Mouse (Mus musculus) MEL (cell line): Measurements from ENCODE around the gene Eif2ak4. TPM values are rescaled to one million over a fixed set of nuclear protein-coding genes. Genes with fewer than 3 reads are reported as not detected.

Experiments used
- DNase-seq: peaks from one replicate; pipeline ENCODE4 v3.0.0; 2011; ENCODE audit warnings: low read depth, low spot score
- H3K27ac ChIP-seq: 2 replicates; pipeline ENCODE4 v1.5.1; 2012; ENCODE audit warnings: low read depth, mild to moderate bottlenecking, control low read depth, low read length, moderate library complexity; ENCODE audit not compliant: control insufficient read depth
- H3K27me3 ChIP-seq, 2 experiments: fragments of 150-350 bp in 1 of 2; sonication (generic) in 1 of 2; 2 replicates each; pipeline ENCODE4 v1.6.1; 2012; ENCODE audit warnings: low read length in 2 of 2, mild to moderate bottlenecking in 2 of 2, improper control_type of control experiment in 1 of 2, moderate library complexity in 1 of 2; ENCODE audit not compliant: insufficient read depth in 2 of 2, control insufficient read depth in 1 of 2
- H3K36me3 ChIP-seq, 2 experiments: 2 replicates each; pipeline ENCODE4 v1.6.1; 2012 to 2014; ENCODE audit warnings: low read length in 2 of 2, improper control_type of control experiment in 1 of 2, inconsistent platforms in 1 of 2, mild to moderate bottlenecking in 1 of 2; ENCODE audit not compliant: insufficient read depth in 2 of 2, control insufficient read depth in 1 of 2
- H3K4me1 ChIP-seq, 2 experiments: fragments of 150-350 bp in 1 of 2; sonication (generic) in 1 of 2; 2 replicates each; pipeline ENCODE4 v1.6.1; 2012; ENCODE audit warnings: low read length in 2 of 2, improper control_type of control experiment in 1 of 2, mild to moderate bottlenecking in 1 of 2; ENCODE audit not compliant: insufficient read depth in 2 of 2, control insufficient read depth in 1 of 2
- H3K4me3 ChIP-seq, 2 experiments: fragments of 150-350 bp in 1 of 2; sonication (generic) in 1 of 2; 2 replicates each; pipeline ENCODE4 v1.5.1; 2012; ENCODE audit warnings: low read depth in 2 of 2, low read length in 2 of 2, mild to moderate bottlenecking in 2 of 2, moderate library complexity in 2 of 2, control low read depth in 1 of 2, improper control_type of control experiment in 1 of 2; ENCODE audit not compliant: control insufficient read depth in 1 of 2, insufficient read depth in 1 of 2
- H3K79me2 ChIP-seq: 2 replicates; pipeline ENCODE4 v1.6.1; 2012; ENCODE audit warnings: mild to moderate bottlenecking, low read length, moderate library complexity; ENCODE audit not compliant: control insufficient read depth, poor library complexity, insufficient read depth
- H3K9ac ChIP-seq: 2 replicates; pipeline ENCODE4 v1.6.1; 2012; ENCODE audit warnings: low read depth, mild to moderate bottlenecking, control low read depth, low read length, moderate library complexity; ENCODE audit not compliant: control insufficient read depth, poor library complexity, severe bottlenecking
- H3K9me3 ChIP-seq: fragments of 150-350 bp; sonication (generic); replicated peaks from 2 replicates; pipeline ENCODE4 v1.6.1; 2012; ENCODE audit warnings: mild to moderate bottlenecking, low read length, improper control_type of control experiment, moderate library complexity; ENCODE audit not compliant: insufficient read depth
- BHLHE40 ChIP-seq: IDR thresholded peaks from 2 replicates; pipeline ENCODE4 v1.6.1; 2012; ENCODE audit warnings: low read depth, mild to moderate bottlenecking, inconsistent platforms, low read length, improper control_type of control experiment, borderline replicate concordance
- CHD1 ChIP-seq: IDR thresholded peaks from 2 replicates; pipeline ENCODE4 v1.6.1; 2012; ENCODE audit warnings: low read depth, mild to moderate bottlenecking, inconsistent platforms, low read length, improper control_type of control experiment
- E2F4 ChIP-seq: IDR thresholded peaks from 2 replicates; pipeline ENCODE4 v1.6.1; 2011; ENCODE audit warnings: low read depth, low read length, improper control_type of control experiment, borderline replicate concordance
- ELF1 ChIP-seq: IDR thresholded peaks from 2 replicates; pipeline ENCODE4 v1.6.1; 2014; ENCODE audit warnings: low read depth, mild to moderate bottlenecking, inconsistent platforms, low read length, improper control_type of control experiment, moderate library complexity
- EP300 ChIP-seq, 2 experiments: IDR thresholded peaks; 2 replicates each; pipeline ENCODE4 v1.6.1; 2011; ENCODE audit warnings: improper control_type of control experiment in 2 of 2, low read length in 2 of 2, low read depth in 1 of 2, mild to moderate bottlenecking in 1 of 2
- ETS1 ChIP-seq: IDR thresholded peaks from 2 replicates; pipeline ENCODE4 v1.6.1; 2012; ENCODE audit warnings: low read depth, mild to moderate bottlenecking, inconsistent platforms, low read length, improper control_type of control experiment, moderate library complexity
- MAFK ChIP-seq: IDR thresholded peaks from 2 replicates; pipeline ENCODE4 v1.6.1; 2011; ENCODE audit warnings: low read depth, mild to moderate bottlenecking, low read length, improper control_type of control experiment, borderline replicate concordance
- MAX ChIP-seq: IDR thresholded peaks from 2 replicates; pipeline ENCODE4 v1.6.1; 2011; ENCODE audit warnings: low read length, improper control_type of control experiment
- MEF2A ChIP-seq: IDR thresholded peaks from 2 replicates; pipeline ENCODE4 v1.6.1; 2014; ENCODE audit warnings: low read depth, mild to moderate bottlenecking, inconsistent platforms, low read length, improper control_type of control experiment; ENCODE audit not compliant: poor library complexity, insufficient replicate concordance, severe bottlenecking; ENCODE audit errors: extremely low read depth
- MXI1 ChIP-seq: IDR thresholded peaks from 2 replicates; pipeline ENCODE4 v1.6.1; 2011; ENCODE audit warnings: mild to moderate bottlenecking, low read depth, low read length, improper control_type of control experiment
- MYB ChIP-seq: IDR thresholded peaks from 2 replicates; pipeline ENCODE4 v1.6.1; 2011; ENCODE audit warnings: mild to moderate bottlenecking, low read depth, low read length, improper control_type of control experiment
- NELFE ChIP-seq: IDR thresholded peaks from 2 replicates; pipeline ENCODE4 v1.6.1; 2011; ENCODE audit warnings: low read depth, low read length, improper control_type of control experiment
- POLR2AphosphoS2 ChIP-seq: IDR thresholded peaks from 2 replicates; pipeline ENCODE4 v1.6.1; 2011; ENCODE audit warnings: low read length, improper control_type of control experiment
- SMC3 ChIP-seq: IDR thresholded peaks from 2 replicates; pipeline ENCODE4 v1.6.1; 2011; ENCODE audit warnings: low read depth, low read length, improper control_type of control experiment
- UBTF ChIP-seq: IDR thresholded peaks from 2 replicates; pipeline ENCODE4 v1.6.1; 2012; ENCODE audit warnings: low read depth, mild to moderate bottlenecking, inconsistent platforms, low read length, improper control_type of control experiment, moderate library complexity, borderline replicate concordance; ENCODE audit not compliant: insufficient read depth
- ZC3H11A ChIP-seq: IDR thresholded peaks from 2 replicates; pipeline ENCODE4 v1.6.1; 2012; ENCODE audit warnings: low read depth, mild to moderate bottlenecking, inconsistent platforms, low read length, improper control_type of control experiment
- ZKSCAN1 ChIP-seq: IDR thresholded peaks from 2 replicates; pipeline ENCODE4 v1.6.1; 2012; ENCODE audit warnings: low read depth, mild to moderate bottlenecking, inconsistent platforms, low read length, improper control_type of control experiment, moderate library complexity
- ZMIZ1 ChIP-seq: IDR thresholded peaks from 2 replicates; pipeline ENCODE4 v1.6.1; 2012; ENCODE audit warnings: low read depth, mild to moderate bottlenecking, inconsistent platforms, low read length, improper control_type of control experiment, moderate library complexity
- ZNF384 ChIP-seq: IDR thresholded peaks from 2 replicates; pipeline ENCODE4 v1.6.1; 2012; ENCODE audit warnings: low read depth, mild to moderate bottlenecking, inconsistent platforms, low read length, improper control_type of control experiment
- polyA plus RNA-seq, 2 experiments: library from polyadenylated mRNA; stranded (reverse) in 1 of 2; unstranded in 1 of 2; fragments of >175 nt in 1 of 2; fragments of >200 nt in 1 of 2; gene quantifications; 2 replicates each; pipeline versions ENCODE4 v1.2.1 to v1.2.4; 2012; ENCODE audit warnings: low replicate concordance in 2 of 2, low read depth in 1 of 2; ENCODE audit not compliant: insufficient read length in 2 of 2, insufficient read depth in 1 of 2, missing spikeins in 1 of 2
- total RNA-seq: library from RNA; depleted of rRNA; stranded (reverse); fragments of 300-350 nt; gene quantifications from 2 replicates; pipeline ENCODE4 v1.2.3, GENCODE M21; 2012

Gene Eif2ak4
- total and polyA plus RNA-seq, 3 experiments, result 13.2 to 15.5 TPM; not detected in 1

DNA sequence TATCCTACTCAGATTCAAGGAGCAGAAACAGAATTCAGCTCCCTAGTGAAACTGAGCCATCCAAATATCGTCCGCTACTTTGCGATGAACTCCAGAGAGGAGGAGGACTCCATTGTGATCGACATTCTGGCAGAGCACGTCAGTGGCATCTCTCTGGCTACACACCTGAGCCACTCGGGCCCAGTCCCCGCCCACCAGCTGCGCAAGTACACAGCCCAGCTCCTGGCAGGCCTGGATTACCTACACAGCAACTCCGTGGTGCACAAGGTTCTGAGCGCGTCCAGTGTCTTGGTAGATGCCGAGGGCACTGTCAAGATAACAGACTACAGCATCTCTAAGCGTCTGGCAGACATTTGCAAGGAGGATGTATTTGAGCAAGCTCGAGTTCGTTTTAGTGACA lies 33.5 kb downstream of the Eif2ak4 start:
- no peak overlapping the region for H3K4me3 ChIP-seq
- H3K9ac ChIP-seq, result no peak overlapping the region
- H3K4me1 ChIP-seq, result no peaks in the 10 kb centered on the region
- no peak for DNase-seq
- 0 out of 4 replicates have a peak, but pooled peaks cover 0 to 2% of the 10 kb centered on the region in 2 experiments for H3K36me3 ChIP-seq
- H3K27ac ChIP-seq, result no peak overlapping the region
- H3K9me3 ChIP-seq, result no peaks in the 10 kb centered on the region
- no peak for TF ChIP-seq MAFK
- no peak for TF ChIP-seq NELFE
- TF ChIP-seq ZMIZ1, result no peak
- TF ChIP-seq E2F4, result no peak
- TF ChIP-seq ZKSCAN1, result no peak
- no peak for TF ChIP-seq ETS1
- TF ChIP-seq BHLHE40, result no peak
- TF ChIP-seq CHD1, result no peak
- TF ChIP-seq POLR2AphosphoS2, result no peak
- TF ChIP-seq ZNF384, result no peak
- TF ChIP-seq EP300 (IDR thresholded peaks at IDR 0.05; ENCODE audit: low read depth in 1 of 2, low read length in 2 of 2), result no peak
- H3K27me3 ChIP-seq, result no peaks in the 10 kb centered on the region
- H3K79me2 ChIP-seq, result no peaks in the 10 kb centered on the region

GRCm38 (mm10) chr2:118422385-118422784 lies 34.0 kb downstream of the Eif2ak4 start:
- TF ChIP-seq MAX, result no peak
- no peak for TF ChIP-seq SMC3
- no peak for TF ChIP-seq ELF1
- no peak for TF ChIP-seq MXI1
- TF ChIP-seq MEF2A, result no peak
- no peak for TF ChIP-seq ZC3H11A
- no peak for TF ChIP-seq MYB
- no peak for TF ChIP-seq UBTF
- TF ChIP-seq, all 39 proteins: peak for 0
- H3K9ac ChIP-seq, result no peak overlapping the region

More at GRCm38 (mm10) chr2:118422385-118422784, 34.0 kb downstream of the Eif2ak4 start:
- no peaks in the 10 kb centered on the region for H3K27me3 ChIP-seq
- H3K79me2 ChIP-seq, result no peaks in the 10 kb centered on the region
- H3K9me3 ChIP-seq, result no peaks in the 10 kb centered on the region
- H3K4me3 ChIP-seq, result no peak overlapping the region
- 0 out of 4 replicates have a peak, but pooled peaks cover 0 to 2% of the 10 kb centered on the region in 2 experiments for H3K36me3 ChIP-seq
- no peaks in the 10 kb centered on the region for H3K4me1 ChIP-seq
- no peak for DNase-seq
- H3K27ac ChIP-seq, result no peak overlapping the region
